Mouse (Mus musculus): ENCODE data around the gene Sv2b. TPM values are rescaled to one million over a fixed set of nuclear protein-coding genes. Genes with fewer than 3 reads are reported as not detected.

Sv2b gene
- polyA plus RNA-seq, 1 experiment: 0.27 TPM

- DNase-seq (ENCODE audit: low read depth in 1 of 2, low spot score in 2 of 2): no peak
- H3K27ac ChIP-seq (ENCODE audit: insufficient read depth, low read length): no peak overlapping the region
- no peak overlapping the region for H3K4me3 ChIP-seq (ENCODE audit: extremely low read depth, insufficient read depth, insufficient read length)
- no peaks in the 10 kb centered on the region for H3K27me3 ChIP-seq (ENCODE audit: control insufficient read depth, insufficient read depth, low read length)
- no peak for TF ChIP-seq POLR2A (IDR thresholded peaks at IDR 0.05; ENCODE audit: low read depth, low read length)
- WGBS: 80% methylated on average over 4 of the region's 4 CpGs
- no peaks in the 10 kb centered on the region for H3K36me3 ChIP-seq (ENCODE audit: control insufficient read depth, insufficient read depth, low read length)
- no peaks in the 10 kb centered on the region for H3K4me1 ChIP-seq (ENCODE audit: control insufficient read depth, insufficient read depth, insufficient read length)
These were observed 43.8 kb downstream of the Sv2b start for GRCm38 (mm10) chr7:75265241-75265640.

DNA sequence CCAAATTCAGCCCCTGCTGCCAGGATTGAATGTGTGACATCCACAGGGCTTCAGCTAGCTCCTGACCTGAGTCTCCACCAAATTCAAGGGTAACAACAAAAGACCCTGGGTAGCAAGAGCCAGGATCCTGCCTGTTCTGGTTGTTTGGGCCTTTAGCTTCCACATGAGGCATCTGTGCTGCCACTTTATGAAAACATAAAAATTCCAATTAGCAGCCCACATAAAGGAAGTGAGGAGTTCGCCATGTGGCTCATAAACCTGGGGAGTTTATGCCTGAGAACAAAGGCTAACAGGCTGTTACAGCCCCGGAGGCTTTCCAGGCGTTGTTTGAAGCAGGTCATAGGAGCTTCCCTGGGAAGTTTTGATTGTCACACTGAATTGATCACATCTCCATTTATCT, 49.1 kb downstream of the Sv2b start:
- WGBS: 78% methylated on average over 3 of the region's 3 CpGs
- no peaks in the 10 kb centered on the region for H3K27me3 ChIP-seq (ENCODE audit: control insufficient read depth, insufficient read depth, low read length)
- no peak for DNase-seq (ENCODE audit: low read depth in 1 of 2, low spot score in 2 of 2)
- no peak overlapping the region for H3K27ac ChIP-seq (ENCODE audit: insufficient read depth, low read length)
- no peak overlapping the region for H3K4me3 ChIP-seq (ENCODE audit: extremely low read depth, insufficient read depth, insufficient read length)
- H3K4me1 ChIP-seq (ENCODE audit: control insufficient read depth, insufficient read depth, insufficient read length): no peaks in the 10 kb centered on the region
- TF ChIP-seq CTCF (IDR thresholded peaks at IDR 0.05; ENCODE audit: extremely low read depth, insufficient read depth, insufficient read length, insufficient replicate concordance) (no peak), POLR2A (IDR thresholded peaks at IDR 0.05; ENCODE audit: low read depth, low read length) (no peak)
- no peaks in the 10 kb centered on the region for H3K36me3 ChIP-seq (ENCODE audit: control insufficient read depth, insufficient read depth, low read length)

DNA sequence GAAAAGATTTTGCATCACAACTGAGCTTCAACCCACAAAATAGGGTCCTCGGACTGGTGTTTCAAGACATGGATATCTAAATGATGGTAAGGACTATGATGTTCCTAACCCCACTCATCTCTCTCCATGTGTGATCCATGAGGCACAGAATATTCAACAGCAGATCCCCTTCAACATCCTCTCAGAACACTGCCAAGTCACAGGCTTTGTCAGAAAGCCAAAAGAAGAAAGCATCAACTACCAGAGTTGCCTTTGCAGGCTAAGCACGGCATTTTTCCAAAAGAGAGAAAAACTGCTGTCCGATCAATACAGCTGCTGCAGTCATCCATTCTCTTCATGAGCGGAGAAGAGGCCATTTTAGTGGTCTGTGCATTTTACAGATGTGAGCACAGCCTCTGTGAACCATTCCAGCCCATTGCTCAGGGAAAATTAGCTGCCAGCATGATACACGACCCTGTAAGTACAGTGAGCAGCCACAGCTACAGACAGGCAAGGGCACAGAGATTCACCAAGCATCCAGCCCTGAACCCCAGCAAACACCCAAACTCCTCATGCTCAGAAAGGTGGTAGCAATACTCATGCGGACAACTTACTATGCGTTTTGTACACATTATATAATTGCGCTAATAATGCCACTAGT, 55.3 kb downstream of the Sv2b start:
- H3K27me3 ChIP-seq (ENCODE audit: control insufficient read depth, insufficient read depth, low read length): no peaks in the 10 kb centered on the region
- H3K36me3 ChIP-seq (ENCODE audit: control insufficient read depth, insufficient read depth, low read length): no peaks in the 10 kb centered on the region
- no peak for DNase-seq (ENCODE audit: low read depth in 1 of 2, low spot score in 2 of 2)
- H3K4me3 ChIP-seq (ENCODE audit: extremely low read depth, insufficient read depth, insufficient read length): no peak overlapping the region
- TF ChIP-seq CTCF (IDR thresholded peaks at IDR 0.05; ENCODE audit: extremely low read depth, insufficient read depth, insufficient read length, insufficient replicate concordance): no peak
- no peak for TF ChIP-seq POLR2A (IDR thresholded peaks at IDR 0.05; ENCODE audit: low read depth, low read length)
- 88% methylated on average over 8 of the region's 8 CpGs for WGBS
- H3K4me1 ChIP-seq (ENCODE audit: control insufficient read depth, insufficient read depth, insufficient read length): no peaks in the 10 kb centered on the region
- H3K27ac ChIP-seq (ENCODE audit: insufficient read depth, low read length): no peak overlapping the region

GRCm38 (mm10) chr7:75240754-75241507, 68.1 kb downstream of the Sv2b start:
- no peak for DNase-seq (ENCODE audit: low read depth in 1 of 2, low spot score in 2 of 2)
- Histone ChIP-seq H3K4me1 (ENCODE audit: control insufficient read depth, insufficient read depth, insufficient read length) (no peaks in the 10 kb centered on the region), H3K27me3 (ENCODE audit: control insufficient read depth, insufficient read depth, low read length) (no peaks in the 10 kb centered on the region), H3K4me3 (ENCODE audit: extremely low read depth, insufficient read depth, insufficient read length) (no peak overlapping the region), H3K27ac (ENCODE audit: insufficient read depth, low read length) (no peak overlapping the region), H3K36me3 (ENCODE audit: control insufficient read depth, insufficient read depth, low read length) (no peaks in the 10 kb centered on the region)
- no peak for TF ChIP-seq POLR2A (IDR thresholded peaks at IDR 0.05; ENCODE audit: low read depth, low read length)
- 87% methylated on average over 8 of the region's 8 CpGs for WGBS

GRCm38 (mm10) chr7:75236386-75236785, 72.7 kb downstream of the Sv2b start:
- H3K36me3 ChIP-seq (ENCODE audit: control insufficient read depth, insufficient read depth, low read length): no peaks in the 10 kb centered on the region
- no peak for DNase-seq (ENCODE audit: low read depth in 1 of 2, low spot score in 2 of 2)
- WGBS: 85% methylated on average over 1 of the region's 1 CpGs
- H3K27me3 ChIP-seq (ENCODE audit: control insufficient read depth, insufficient read depth, low read length): no peaks in the 10 kb centered on the region
- TF ChIP-seq POLR2A (IDR thresholded peaks at IDR 0.05; ENCODE audit: low read depth, low read length) (no peak), CTCF (IDR thresholded peaks at IDR 0.05; ENCODE audit: extremely low read depth, insufficient read depth, insufficient read length, insufficient replicate concordance) (no peak)
- no peak overlapping the region for H3K4me3 ChIP-seq (ENCODE audit: extremely low read depth, insufficient read depth, insufficient read length)
- H3K27ac ChIP-seq (ENCODE audit: insufficient read depth, low read length): no peak overlapping the region
- H3K4me1 ChIP-seq (ENCODE audit: control insufficient read depth, insufficient read depth, insufficient read length): no peaks in the 10 kb centered on the region

- no peak for TF ChIP-seq POLR2A (IDR thresholded peaks at IDR 0.05; ENCODE audit: low read depth, low read length)
- TF ChIP-seq CTCF (IDR thresholded peaks at IDR 0.05; ENCODE audit: extremely low read depth, insufficient read depth, insufficient read length, insufficient replicate concordance): no peak
- no peak for DNase-seq (ENCODE audit: low read depth in 1 of 2, low spot score in 2 of 2)
- no peaks in the 10 kb centered on the region for H3K36me3 ChIP-seq (ENCODE audit: control insufficient read depth, insufficient read depth, low read length)
- WGBS: 89% methylated on average over 4 of the region's 4 CpGs
- no peak overlapping the region for H3K27ac ChIP-seq (ENCODE audit: insufficient read depth, low read length)
- H3K27me3 ChIP-seq (ENCODE audit: control insufficient read depth, insufficient read depth, low read length): no peaks in the 10 kb centered on the region
- H3K4me3 ChIP-seq (ENCODE audit: extremely low read depth, insufficient read depth, insufficient read length): no peak overlapping the region
- H3K4me1 ChIP-seq (ENCODE audit: control insufficient read depth, insufficient read depth, insufficient read length): no peaks in the 10 kb centered on the region
These were observed 84.9 kb downstream of the Sv2b start for GRCm38 (mm10) chr7:75224206-75224605.

DNA sequence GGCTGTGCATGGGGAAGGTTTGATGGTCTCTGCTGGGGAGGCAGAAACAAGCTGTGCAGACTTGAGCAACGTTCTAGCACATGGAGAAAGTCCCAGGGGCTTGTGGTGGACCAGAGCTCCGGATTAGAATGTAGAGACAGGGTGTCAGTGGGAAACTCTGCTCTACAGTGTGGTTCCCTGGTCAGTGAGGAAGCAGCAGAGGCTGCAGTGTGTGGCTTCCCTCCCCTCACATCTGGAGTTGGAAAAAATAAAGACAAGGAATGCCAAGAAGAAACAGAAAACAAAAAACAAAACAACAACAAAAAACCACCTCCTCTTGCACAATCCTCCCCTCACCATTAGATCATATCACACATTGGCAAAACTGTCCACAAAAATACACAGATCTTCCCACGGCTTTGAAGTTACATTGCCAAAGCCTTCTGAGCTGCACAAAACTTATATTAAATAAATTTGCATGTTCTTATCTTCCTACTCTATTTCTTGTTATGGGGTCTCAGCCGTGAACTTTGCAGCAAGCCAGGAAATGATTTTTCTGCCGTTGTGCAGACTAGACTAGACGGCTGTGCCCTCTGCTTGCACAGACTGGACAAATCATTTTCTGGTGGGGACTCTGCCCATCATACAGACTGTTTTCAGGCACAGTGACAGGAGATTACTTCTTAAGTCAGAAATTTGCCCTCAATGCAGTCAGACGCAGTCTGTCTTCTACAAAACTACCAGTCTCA, 86.2 kb downstream of the Sv2b start:
- WGBS: 64% methylated on average over 7 of the region's 7 CpGs
- Histone ChIP-seq H3K27me3 (ENCODE audit: control insufficient read depth, insufficient read depth, low read length) (no peaks in the 10 kb centered on the region), H3K27ac (ENCODE audit: insufficient read depth, low read length) (no peak overlapping the region), H3K4me3 (ENCODE audit: extremely low read depth, insufficient read depth, insufficient read length) (no peak overlapping the region), H3K36me3 (ENCODE audit: control insufficient read depth, insufficient read depth, low read length) (no peaks in the 10 kb centered on the region), H3K4me1 (ENCODE audit: control insufficient read depth, insufficient read depth, insufficient read length) (no peaks in the 10 kb centered on the region)
- DNase-seq (ENCODE audit: low read depth in 1 of 2, low spot score in 2 of 2): no peak
- TF ChIP-seq CTCF (IDR thresholded peaks at IDR 0.05; ENCODE audit: extremely low read depth, insufficient read depth, insufficient read length, insufficient replicate concordance) (no peak), POLR2A (IDR thresholded peaks at IDR 0.05; ENCODE audit: low read depth, low read length) (no peak)

All from spleen, adult 2 months (tissue).